Mouse (Mus musculus): ENCODE measurements around the gene Parp6.

DNA sequence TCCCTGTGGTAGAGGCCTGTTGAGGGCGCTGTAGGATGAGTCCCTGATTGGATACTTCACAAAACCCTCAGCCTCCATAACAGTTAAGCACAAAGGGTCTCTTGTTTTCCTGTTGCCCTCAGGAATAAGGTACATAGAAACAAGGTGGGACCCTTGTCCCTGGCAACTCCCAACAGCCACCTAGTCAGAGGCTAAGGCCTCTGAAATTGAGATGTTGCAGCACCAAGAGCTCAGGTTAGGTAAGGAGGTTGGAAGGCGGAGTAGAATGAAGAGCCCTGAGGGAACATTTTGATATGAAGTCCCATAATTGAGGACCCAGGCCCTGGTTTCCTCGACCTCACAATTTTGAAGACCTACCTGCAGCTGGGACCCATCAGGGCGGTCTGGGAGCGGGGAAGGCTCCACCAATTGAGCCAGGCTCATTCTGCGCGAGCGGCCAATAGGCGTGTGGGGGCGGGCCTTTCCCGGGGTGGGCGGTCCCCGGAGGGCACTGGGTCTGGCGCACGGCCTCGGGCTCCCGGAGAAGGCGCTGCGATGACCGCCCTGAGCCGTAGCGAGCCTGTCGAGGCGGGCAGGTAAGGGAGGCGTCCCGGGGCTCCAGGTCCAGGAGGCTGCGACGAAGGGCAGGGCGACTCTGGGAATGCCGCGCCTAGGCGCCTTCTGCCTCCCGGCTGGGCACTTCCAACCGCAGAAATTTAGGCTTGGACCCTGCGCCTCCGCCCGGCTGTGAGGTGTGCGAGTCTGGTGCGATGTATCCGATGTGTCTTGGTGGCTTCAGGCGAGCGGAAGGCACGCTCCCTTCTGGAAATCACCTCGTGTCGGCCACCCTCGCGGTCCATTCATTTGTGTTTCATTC is 62.8 kb downstream of the Parp6 start, which contains the start of gene Gramd2:
- TF ChIP-seq POLR2A (IDR thresholded peaks at IDR 0.05; ENCODE audit: control insufficient read depth, low read depth, low read length) (peak; percentile 11; the same call in 1 of the 2 replicates), CTCF (IDR thresholded peaks at IDR 0.05; ENCODE audit: control insufficient read depth, insufficient read depth, insufficient replicate concordance, low read depth, low read length) (no peak)
